Mouse (Mus musculus) heart, adult 18-20 months (tissue): Measurements from ENCODE around the gene Lnx2. TPM values are rescaled to one million over a fixed set of nuclear protein-coding genes. Genes with fewer than 3 reads are reported as not detected.

Source experiments
- total RNA-seq, 2 experiments: library from RNA; stranded (reverse); gene quantifications; 2 replicates each; pipeline ENCODE4 v1.2.3; 2021

The Lnx2 gene
- total RNA-seq, 2 experiments from 2014 or later: 12.3 to 13.1 TPM

Other genes starting within 250 kb of the Lnx2 start
- 100 to 1,000 TPM; 135 to 146 TPM for gene Rpl21, start 243.7 kb downstream of the Lnx2 start, total RNA-seq
- gene Rasl11a, start 231.5 kb downstream of the Lnx2 start, total RNA-seq: 1 to 10 TPM; 2.4 to 2.9 TPM
- 10 to 100 TPM; 17.0 to 21.8 TPM for gene Gtf3a, start 127.9 kb downstream of the Lnx2 start, total RNA-seq
- gene Mtif3, start 112.8 kb downstream of the Lnx2 start, total RNA-seq: 10 to 100 TPM; 26.8 to 29.4 TPM
- 10 to 100 TPM; 71.6 to 78.8 TPM for gene Polr1d, start 464 bp upstream of the Lnx2 start, total RNA-seq
- gene Gsx1, start 112.1 kb upstream of the Lnx2 start, total RNA-seq: not detected
- not detected for gene Pdx1, start 193.4 kb upstream of the Lnx2 start, total RNA-seq
- gene Cdx2, start 230.7 kb upstream of the Lnx2 start, total RNA-seq: not detected
- gene Urad, start 245.9 kb upstream of the Lnx2 start, total RNA-seq: not detected